Mouse (Mus musculus): Measurements from ENCODE around the gene Ghr. TPM values are rescaled to one million over a fixed set of nuclear protein-coding genes. Genes with fewer than 3 reads are reported as not detected.

The Ghr gene
- 9.1 and 9.7 TPM in 2 replicates for polyA plus RNA-seq (2015; fragmentation: Nextera tagmentation; extraction: Ambion mirVana)

- Histone ChIP-seq H3K9me3 (no peaks in the 10 kb centered on the region), H3K4me3 (peak within 1 kb of the TSS; percentile 63), H3K36me3 (no peaks in the 10 kb centered on the region), H3K4me1 (replicated peaks) (peaks cover 13% of the 10 kb centered on the region), H3K27me3 (no peaks in the 10 kb centered on the region), H3K9ac (peak within 1 kb of the TSS; percentile 73), H3K4me2 (peak within 1 kb of the TSS; percentile 73), H3K27ac (replicated peaks) (peak within 1 kb of the TSS; percentile 93)
- WGBS = under 1% methylated on average over 45 of the region's 52 CpGs
- peak; percentile 96 for ATAC-seq (ENCODE audit: low FRiP score, low read depth)
These were observed at the start of gene Ghr for GRCm38 (mm10) chr15:3582807-3583636. Ghr (minus strand) TSS chr15:3583492.

GRCm38 (mm10) chr15:3622746-3623145 is 39.5 kb upstream of the Ghr start:
- no peak overlapping the region for H3K4me2 ChIP-seq
- ATAC-seq (ENCODE audit: low FRiP score, low read depth) = no peak
- no peak overlapping the region for H3K27ac ChIP-seq (replicated peaks)
- no peaks in the 10 kb centered on the region for H3K9me3 ChIP-seq
- H3K9ac ChIP-seq = no peak overlapping the region
- no peaks in the 10 kb centered on the region for H3K4me1 ChIP-seq (replicated peaks)
- no peak overlapping the region for H3K4me3 ChIP-seq
- no peaks in the 10 kb centered on the region for H3K27me3 ChIP-seq
- no peaks in the 10 kb centered on the region for H3K36me3 ChIP-seq

- Histone ChIP-seq H3K27me3 (no peaks in the 10 kb centered on the region), H3K27ac (replicated peaks) (no peak overlapping the region), H3K9me3 (no peaks in the 10 kb centered on the region), H3K9ac (no peak overlapping the region), H3K4me1 (replicated peaks) (no peaks in the 10 kb centered on the region), H3K4me2 (no peak overlapping the region), H3K4me3 (no peak overlapping the region), H3K36me3 (no peaks in the 10 kb centered on the region)
- ATAC-seq (ENCODE audit: low FRiP score, low read depth) = no peak
- WGBS = 93% methylated on average over 3 of the region's 3 CpGs
These were observed 37.1 kb upstream of the Ghr start for GRCm38 (mm10) chr15:3620368-3620767.

GRCm38 (mm10) chr15:3618311-3618710 is 35.0 kb upstream of the Ghr start:
- no peak for ATAC-seq (ENCODE audit: low FRiP score, low read depth)
- no peaks in the 10 kb centered on the region for H3K27me3 ChIP-seq
- H3K9ac ChIP-seq = no peak overlapping the region
- WGBS = 91% methylated on average over 3 of the region's 3 CpGs
- no peaks in the 10 kb centered on the region for H3K9me3 ChIP-seq
- no peak overlapping the region for H3K4me3 ChIP-seq
- no peak overlapping the region for H3K4me2 ChIP-seq
- H3K36me3 ChIP-seq = no peaks in the 10 kb centered on the region
- no peak overlapping the region for H3K27ac ChIP-seq (replicated peaks)
- no peaks in the 10 kb centered on the region for H3K4me1 ChIP-seq (replicated peaks)

- H3K9ac ChIP-seq = no peak overlapping the region
- H3K36me3 ChIP-seq = no peaks in the 10 kb centered on the region
- no peak overlapping the region for H3K27ac ChIP-seq (replicated peaks)
- ATAC-seq (ENCODE audit: low FRiP score, low read depth) = no peak
- H3K27me3 ChIP-seq = no peaks in the 10 kb centered on the region
- no peaks in the 10 kb centered on the region for H3K9me3 ChIP-seq
- no peaks in the 10 kb centered on the region for H3K4me1 ChIP-seq (replicated peaks)
- H3K4me2 ChIP-seq = no peak overlapping the region
- no peak overlapping the region for H3K4me3 ChIP-seq
These were observed 28.7 kb upstream of the Ghr start for GRCm38 (mm10) chr15:3611961-3612360.

GRCm38 (mm10) chr15:3607951-3608350 is 24.7 kb upstream of the Ghr start:
- Histone ChIP-seq H3K27ac (replicated peaks) (no peak overlapping the region), H3K4me1 (replicated peaks) (no peaks in the 10 kb centered on the region), H3K9me3 (no peaks in the 10 kb centered on the region), H3K4me3 (no peak overlapping the region), H3K27me3 (no peaks in the 10 kb centered on the region), H3K4me2 (no peak overlapping the region), H3K36me3 (no peaks in the 10 kb centered on the region), H3K9ac (no peak overlapping the region)
- WGBS = 86% methylated on average over 3 of the region's 3 CpGs
- ATAC-seq (ENCODE audit: low FRiP score, low read depth) = no peak

GRCm38 (mm10) chr15:3602098-3602486 is 18.8 kb upstream of the Ghr start:
- no peak overlapping the region for H3K9ac ChIP-seq
- H3K4me3 ChIP-seq = no peak overlapping the region
- no peaks in the 10 kb centered on the region for H3K9me3 ChIP-seq
- WGBS = 95% methylated on average over 2 of the region's 2 CpGs
- H3K27ac ChIP-seq (replicated peaks) = no peak overlapping the region
- H3K27me3 ChIP-seq = no peaks in the 10 kb centered on the region
- no peaks in the 10 kb centered on the region for H3K4me1 ChIP-seq (replicated peaks)
- ATAC-seq (ENCODE audit: low FRiP score, low read depth) = no peak
- no peak overlapping the region for H3K4me2 ChIP-seq
- H3K36me3 ChIP-seq = no peaks in the 10 kb centered on the region

- 86% methylated on average over 4 of the region's 4 CpGs for WGBS
- no peaks in the 10 kb centered on the region for H3K9me3 ChIP-seq
- H3K4me1 ChIP-seq (replicated peaks) = no peaks in the 10 kb centered on the region
- no peaks in the 10 kb centered on the region for H3K36me3 ChIP-seq
- H3K4me3 ChIP-seq = no peak overlapping the region
- H3K27me3 ChIP-seq = no peaks in the 10 kb centered on the region
- H3K9ac ChIP-seq = no peak overlapping the region
- no peak overlapping the region for H3K27ac ChIP-seq (replicated peaks)
- H3K4me2 ChIP-seq = no peak overlapping the region
- ATAC-seq (ENCODE audit: low FRiP score, low read depth) = no peak
These were observed 18.3 kb upstream of the Ghr start for GRCm38 (mm10) chr15:3601422-3602097.

GRCm38 (mm10) chr15:3587879-3588278 is 4.6 kb upstream of the Ghr start:
- Histone ChIP-seq H3K27ac (replicated peaks) (no peak overlapping the region), H3K4me2 (no peak overlapping the region), H3K27me3 (no peaks in the 10 kb centered on the region), H3K4me1 (replicated peaks) (no peaks in the 10 kb centered on the region), H3K36me3 (no peaks in the 10 kb centered on the region), H3K4me3 (no peak overlapping the region), H3K9ac (no peak overlapping the region), H3K9me3 (no peaks in the 10 kb centered on the region)
- ATAC-seq (ENCODE audit: low FRiP score, low read depth) = no peak
- WGBS = 52% methylated on average over 2 of the region's 2 CpGs

- peaks cover 13% of the 10 kb centered on the region for H3K4me1 ChIP-seq (replicated peaks)
- H3K9me3 ChIP-seq = no peaks in the 10 kb centered on the region
- H3K27me3 ChIP-seq = no peaks in the 10 kb centered on the region
- 52% methylated on average over 4 of the region's 4 CpGs for WGBS
- no peak overlapping the region for H3K4me3 ChIP-seq
- H3K9ac ChIP-seq = no peak overlapping the region
- H3K27ac ChIP-seq (replicated peaks) = no peak overlapping the region
- no peak for ATAC-seq (ENCODE audit: low FRiP score, low read depth)
- no peaks in the 10 kb centered on the region for H3K36me3 ChIP-seq
- no peak overlapping the region for H3K4me2 ChIP-seq
These were observed 1.1 kb upstream of the Ghr start for GRCm38 (mm10) chr15:3584361-3584760.

- Histone ChIP-seq H3K4me1 (replicated peaks) (peaks cover 13% of the 10 kb centered on the region), H3K4me2 (peak overlapping the region; percentile 73), H3K4me3 (peak overlapping the region; percentile 63), H3K36me3 (no peaks in the 10 kb centered on the region), H3K9ac (peak overlapping the region; percentile 21), H3K27ac (replicated peaks) (peak overlapping the region; percentile 16; the same call in 1 of the 2 replicates), H3K9me3 (no peaks in the 10 kb centered on the region), H3K27me3 (no peaks in the 10 kb centered on the region)
- ATAC-seq (ENCODE audit: low FRiP score, low read depth) = peak; percentile 43
- WGBS = 8% methylated on average over 34 of the region's 34 CpGs
These were observed 1.2 kb downstream of the Ghr start for GRCm38 (mm10) chr15:3581861-3582806.

GRCm38 (mm10) chr15:3581337-3581736 is 2.0 kb downstream of the Ghr start:
- H3K4me3 ChIP-seq = peak overlapping the region; percentile 63
- peak overlapping the region; percentile 73 for H3K4me2 ChIP-seq
- no peaks in the 10 kb centered on the region for H3K36me3 ChIP-seq
- no peak overlapping the region for H3K27ac ChIP-seq (replicated peaks)
- no peak overlapping the region for H3K9ac ChIP-seq
- H3K4me1 ChIP-seq (replicated peaks) = peaks cover 13% of the 10 kb centered on the region
- no peaks in the 10 kb centered on the region for H3K27me3 ChIP-seq
- ATAC-seq (ENCODE audit: low FRiP score, low read depth) = no peak
- H3K9me3 ChIP-seq = no peaks in the 10 kb centered on the region
- 58% methylated on average over 3 of the region's 3 CpGs for WGBS
